Mouse (Mus musculus): ENCODE measurements around the gene Igfbpl1. TPM values are rescaled to one million over a fixed set of nuclear protein-coding genes. Genes with fewer than 3 reads are reported as not detected.

Gene Igfbpl1
- total RNA-seq (2021): under 1 TPM; 0.23 to 0.30 TPM
- long read RNA-seq, experiment 1, partial matches to known transcripts: 0 of 1 reads
- long read RNA-seq, experiment 1, other reads (novel, unspliced or antisense): 1 of 1 reads
- long read RNA-seq, experiment 2, partial matches to known transcripts: 0 of 1 reads
- long read RNA-seq, experiment 2, other reads (novel, unspliced or antisense): 1 of 1 reads

GRCm38 (mm10) chr4:45826275-45827040 lies at the start of gene Igfbpl1:
Gene Igfbpl1 (minus strand): TSS chr4:45826923.
- no peak for DNase-seq

GRCm38 (mm10) chr4:45872147-45872546 lies 45.4 kb upstream of the Igfbpl1 start:
- DNase-seq: no peak

GRCm38 (mm10) chr4:45869021-45869815 lies 42.5 kb upstream of the Igfbpl1 start:
- no peak for DNase-seq

GRCm38 (mm10) chr4:45867416-45867815 lies 40.7 kb upstream of the Igfbpl1 start:
- DNase-seq: no peak

- DNase-seq: no peak
Measured at GRCm38 (mm10) chr4:45861160-45861559, 34.4 kb upstream of the Igfbpl1 start.

GRCm38 (mm10) chr4:45855803-45856424 lies 29.2 kb upstream of the Igfbpl1 start:
- peak; percentile 60 to 86 for DNase-seq

GRCm38 (mm10) chr4:45853496-45854246 lies 26.9 kb upstream of the Igfbpl1 start:
- DNase-seq: no peak

- peak in 1 of 2 experiments; percentile 3 for DNase-seq
Measured at GRCm38 (mm10) chr4:45851640-45852051, 24.9 kb upstream of the Igfbpl1 start.

- DNase-seq: no peak
Measured at GRCm38 (mm10) chr4:45849419-45849818, 22.7 kb upstream of the Igfbpl1 start.

- no peak for DNase-seq
Measured at GRCm38 (mm10) chr4:45848825-45849156, 22.1 kb upstream of the Igfbpl1 start.

GRCm38 (mm10) chr4:45848109-45848824 lies 21.5 kb upstream of the Igfbpl1 start, which contains the start of gene Stra6l:
Gene Stra6l (plus strand): TSS chr4:45848664.
- no peak for DNase-seq

GRCm38 (mm10) chr4:45846263-45846662 lies 19.5 kb upstream of the Igfbpl1 start:
- no peak for DNase-seq

- DNase-seq: peak in 1 of 2 experiments; percentile 39
Measured at GRCm38 (mm10) chr4:45844355-45844754, 17.6 kb upstream of the Igfbpl1 start.

GRCm38 (mm10) chr4:45833461-45833860 lies 6.7 kb upstream of the Igfbpl1 start:
- DNase-seq: no peak

- no peak for DNase-seq
Measured at GRCm38 (mm10) chr4:45831996-45832395, 5.3 kb upstream of the Igfbpl1 start.

- no peak for DNase-seq
Measured at GRCm38 (mm10) chr4:45829907-45830759, 3.4 kb upstream of the Igfbpl1 start.

- DNase-seq: no peak
Measured at GRCm38 (mm10) chr4:45824761-45825556, 1.8 kb downstream of the Igfbpl1 start.

- DNase-seq: no peak
Measured at GRCm38 (mm10) chr4:45824049-45824760, 2.5 kb downstream of the Igfbpl1 start.
